Mouse (Mus musculus): Measurements from ENCODE around the gene Olfml2b. TPM values are rescaled to one million over a fixed set of nuclear protein-coding genes. Genes with fewer than 3 reads are reported as not detected.

Olfml2b gene
- polyA plus RNA-seq, 1 experiment from 2014 or later: 4.4 TPM

GRCm38 (mm10) chr1:170656518-170657227, 12.3 kb downstream of the Olfml2b start:
- ATAC-seq: no peak

DNA sequence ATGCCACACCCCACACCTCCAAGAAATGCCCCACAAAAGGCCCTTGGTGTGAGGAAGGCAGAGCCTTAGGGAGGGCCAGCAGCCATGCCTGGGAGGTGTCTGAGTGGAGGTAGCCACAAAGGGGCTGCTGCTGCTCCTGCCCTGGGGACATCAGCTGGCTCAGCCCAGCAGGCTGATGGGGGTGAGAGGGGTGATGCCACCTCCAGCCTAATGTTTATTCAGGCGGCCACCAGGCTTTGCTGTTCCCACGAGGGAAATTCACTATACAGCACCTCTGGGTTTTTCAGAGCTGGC, 12.8 kb downstream of the Olfml2b start:
- H3K27ac ChIP-seq (ENCODE audit: low read depth, low read length): no peak overlapping the region
- H3K4me1 ChIP-seq (ENCODE audit: control insufficient read depth, insufficient read depth, low read depth, low read length): no peaks in the 10 kb centered on the region; the same call in 1 of the 2 replicates
- no peak overlapping the region for H3K9ac ChIP-seq (ENCODE audit: low read depth, low read length)
- H3K4me2 ChIP-seq (ENCODE audit: low read length): no peak overlapping the region
- WGBS: 41% methylated on average over 2 of the region's 2 CpGs
- no peaks in the 10 kb centered on the region for H3K27me3 ChIP-seq (replicated peaks; ENCODE audit: control insufficient read depth, insufficient read depth, low read length)
- no peaks in the 10 kb centered on the region for H3K9me3 ChIP-seq (ENCODE audit: control insufficient read depth, low read length)
- H3K36me3 ChIP-seq (ENCODE audit: control insufficient read depth, insufficient read depth, low read length): no peaks in the 10 kb centered on the region
- no peak overlapping the region for H3K4me3 ChIP-seq (ENCODE audit: low read length)
- ATAC-seq: no peak

More at GRCm38 (mm10) chr1:170656518-170657227, 12.3 kb downstream of the Olfml2b start:
- H3K4me2 ChIP-seq (ENCODE audit: low read length): no peak overlapping the region
- no peak overlapping the region for H3K27ac ChIP-seq (ENCODE audit: low read depth, low read length)
- 72% methylated on average over 11 of the region's 11 CpGs for WGBS
- no peak overlapping the region for H3K9ac ChIP-seq (ENCODE audit: low read depth, low read length)
- H3K27me3 ChIP-seq (replicated peaks; ENCODE audit: control insufficient read depth, insufficient read depth, low read length): no peaks in the 10 kb centered on the region
- no peaks in the 10 kb centered on the region; the same call in 1 of the 2 replicates for H3K4me1 ChIP-seq (ENCODE audit: control insufficient read depth, insufficient read depth, low read depth, low read length)
- H3K4me3 ChIP-seq (ENCODE audit: low read length): no peak overlapping the region
- no peaks in the 10 kb centered on the region for H3K36me3 ChIP-seq (ENCODE audit: control insufficient read depth, insufficient read depth, low read length)
- H3K9me3 ChIP-seq (ENCODE audit: control insufficient read depth, low read length): no peaks in the 10 kb centered on the region

- 52% methylated on average over 13 of the region's 13 CpGs for WGBS
- ATAC-seq: no peak
- Histone ChIP-seq H3K4me1 (ENCODE audit: control insufficient read depth, insufficient read depth, low read depth, low read length) (no peaks in the 10 kb centered on the region; the same call in 1 of the 2 replicates), H3K36me3 (ENCODE audit: control insufficient read depth, insufficient read depth, low read length) (no peaks in the 10 kb centered on the region), H3K27me3 (replicated peaks; ENCODE audit: control insufficient read depth, insufficient read depth, low read length) (no peaks in the 10 kb centered on the region), H3K9ac (ENCODE audit: low read depth, low read length) (no peak overlapping the region), H3K9me3 (ENCODE audit: control insufficient read depth, low read length) (no peaks in the 10 kb centered on the region), H3K27ac (ENCODE audit: low read depth, low read length) (no peak overlapping the region), H3K4me2 (ENCODE audit: low read length) (no peak overlapping the region), H3K4me3 (ENCODE audit: low read length) (no peak overlapping the region)
These were observed 13.4 kb downstream of the Olfml2b start for GRCm38 (mm10) chr1:170657643-170658314.

GRCm38 (mm10) chr1:170659260-170659659, 14.9 kb downstream of the Olfml2b start:
- Histone ChIP-seq H3K4me2 (ENCODE audit: low read length) (no peak overlapping the region), H3K4me3 (ENCODE audit: low read length) (no peak overlapping the region), H3K9ac (ENCODE audit: low read depth, low read length) (no peak overlapping the region), H3K27me3 (replicated peaks; ENCODE audit: control insufficient read depth, insufficient read depth, low read length) (no peaks in the 10 kb centered on the region), H3K36me3 (ENCODE audit: control insufficient read depth, insufficient read depth, low read length) (no peaks in the 10 kb centered on the region), H3K27ac (ENCODE audit: low read depth, low read length) (no peak overlapping the region), H3K4me1 (ENCODE audit: control insufficient read depth, insufficient read depth, low read depth, low read length) (no peaks in the 10 kb centered on the region; the same call in 1 of the 2 replicates), H3K9me3 (ENCODE audit: control insufficient read depth, low read length) (no peaks in the 10 kb centered on the region)
- 68% methylated on average over 13 of the region's 13 CpGs for WGBS
- no peak for ATAC-seq

DNA sequence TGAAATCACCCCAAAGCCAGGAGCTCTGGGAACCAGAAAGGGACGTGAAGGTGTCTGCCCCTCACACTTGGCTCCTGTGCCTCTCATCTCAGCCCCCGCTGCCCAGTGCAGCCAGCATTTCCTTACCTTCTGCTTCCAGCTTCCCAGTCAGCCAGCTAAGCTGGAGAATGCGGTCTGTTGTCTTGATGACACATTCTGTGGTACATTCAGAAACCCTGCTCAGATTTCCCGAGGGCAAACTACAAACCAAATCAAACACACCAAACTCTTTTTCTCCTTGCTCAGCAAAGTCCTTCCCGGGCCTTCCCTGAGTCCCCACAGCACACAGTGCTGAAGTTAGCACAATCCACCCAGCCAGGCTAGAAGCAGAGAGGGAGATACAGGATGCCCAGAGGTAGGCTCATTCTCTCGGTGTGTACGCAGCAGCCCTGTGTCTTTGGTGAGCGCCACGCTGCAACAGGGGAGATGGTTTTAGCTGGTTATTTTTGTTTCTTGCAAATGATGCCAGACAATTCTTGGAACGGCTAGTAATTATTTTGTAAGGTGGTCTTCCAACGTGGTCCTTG, 20.4 kb downstream of the Olfml2b start:
- 70% methylated on average over 11 of the region's 11 CpGs for WGBS
- Histone ChIP-seq H3K4me1 (ENCODE audit: control insufficient read depth, insufficient read depth, low read depth, low read length) (0 out of 2 replicates have a peak, but pooled peaks cover 3% of the 10 kb centered on the region), H3K9ac (ENCODE audit: low read depth, low read length) (no peak overlapping the region; the same call in 1 of the 2 replicates), H3K4me3 (ENCODE audit: low read length) (no peak overlapping the region), H3K27ac (ENCODE audit: low read depth, low read length) (peak overlapping the region; percentile 21; the same call in 1 of the 2 replicates), H3K27me3 (replicated peaks; ENCODE audit: control insufficient read depth, insufficient read depth, low read length) (no peaks in the 10 kb centered on the region), H3K36me3 (ENCODE audit: control insufficient read depth, insufficient read depth, low read length) (no peaks in the 10 kb centered on the region; the same call in 1 of the 2 replicates), H3K9me3 (ENCODE audit: control insufficient read depth, low read length) (no peaks in the 10 kb centered on the region), H3K4me2 (ENCODE audit: low read length) (no peak overlapping the region)
- ATAC-seq: 0 out of 2 replicates have a peak, but pooled peaks have one; percentile 64

- Histone ChIP-seq H3K4me2 (ENCODE audit: low read length) (no peak overlapping the region), H3K4me1 (ENCODE audit: control insufficient read depth, insufficient read depth, low read depth, low read length) (0 out of 2 replicates have a peak, but pooled peaks cover 3% of the 10 kb centered on the region), H3K36me3 (ENCODE audit: control insufficient read depth, insufficient read depth, low read length) (no peaks in the 10 kb centered on the region; the same call in 1 of the 2 replicates), H3K9ac (ENCODE audit: low read depth, low read length) (no peak overlapping the region), H3K27ac (ENCODE audit: low read depth, low read length) (no peak overlapping the region), H3K9me3 (ENCODE audit: control insufficient read depth, low read length) (no peaks in the 10 kb centered on the region), H3K27me3 (replicated peaks; ENCODE audit: control insufficient read depth, insufficient read depth, low read length) (no peaks in the 10 kb centered on the region), H3K4me3 (ENCODE audit: low read length) (no peak overlapping the region)
- WGBS: 57% methylated on average over 7 of the region's 7 CpGs
- ATAC-seq: peak; percentile 65
These were observed 20.9 kb downstream of the Olfml2b start for GRCm38 (mm10) chr1:170665200-170665599.

DNA sequence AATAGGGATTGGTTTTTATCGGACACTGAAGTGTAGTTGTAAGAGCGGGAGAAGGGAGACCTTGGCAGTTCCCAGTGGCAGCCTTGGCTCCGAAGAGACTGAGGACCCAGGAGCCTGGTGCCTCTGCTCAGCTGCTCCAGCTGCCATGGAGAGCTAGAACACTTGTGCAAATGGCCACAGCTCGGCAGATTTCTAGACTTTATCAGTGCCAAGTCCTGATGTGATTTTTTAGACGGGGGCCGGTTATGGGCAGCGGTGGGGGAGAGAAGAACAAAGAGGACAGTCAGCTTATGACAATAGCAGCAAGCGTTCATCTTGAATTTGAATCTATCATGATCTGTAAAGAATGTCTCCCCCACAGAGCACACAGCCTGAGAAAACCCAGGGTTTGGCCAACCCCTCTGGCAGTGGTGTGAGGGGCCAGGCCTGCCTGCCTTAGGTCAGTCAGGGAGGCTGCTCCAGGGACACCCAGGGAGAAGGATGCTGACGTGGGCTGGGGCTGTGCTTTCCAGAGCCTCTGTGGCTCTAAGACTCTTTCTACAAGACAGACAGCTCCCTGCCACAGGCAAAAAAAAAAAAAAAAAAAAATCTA, 29.9 kb downstream of the Olfml2b start:
- Histone ChIP-seq H3K27me3 (replicated peaks; ENCODE audit: control insufficient read depth, insufficient read depth, low read length) (no peaks in the 10 kb centered on the region), H3K36me3 (ENCODE audit: control insufficient read depth, insufficient read depth, low read length) (peaks cover 2% of the 10 kb centered on the region; the same call in 1 of the 2 replicates), H3K4me1 (ENCODE audit: control insufficient read depth, insufficient read depth, low read depth, low read length) (no peaks in the 10 kb centered on the region), H3K9ac (ENCODE audit: low read depth, low read length) (no peak overlapping the region), H3K9me3 (ENCODE audit: control insufficient read depth, low read length) (no peaks in the 10 kb centered on the region; the same call in 1 of the 2 replicates), H3K4me3 (ENCODE audit: low read length) (no peak overlapping the region), H3K27ac (ENCODE audit: low read depth, low read length) (no peak overlapping the region), H3K4me2 (ENCODE audit: low read length) (no peak overlapping the region)
- ATAC-seq: peak; percentile 70
- 38% methylated on average over 9 of the region's 9 CpGs for WGBS

DNA sequence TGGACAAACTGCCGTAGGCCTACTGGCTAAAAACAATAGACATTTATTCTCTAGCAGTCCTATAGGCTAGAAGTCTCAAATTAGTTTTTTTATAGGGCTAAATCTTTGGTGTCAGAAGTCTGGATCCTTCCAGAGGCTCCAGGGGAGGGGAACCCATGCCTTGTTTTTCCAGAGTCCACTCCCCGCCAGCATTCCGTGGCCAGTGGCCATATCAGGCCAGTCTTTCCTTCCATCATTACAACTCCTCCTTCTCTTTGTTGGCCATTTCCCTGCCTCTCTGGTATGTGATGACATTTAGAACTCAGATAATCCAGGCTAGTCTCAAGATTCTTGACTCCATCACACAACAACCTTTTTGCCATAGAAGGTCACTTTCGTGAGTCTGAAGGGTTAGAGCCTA, 33.3 kb downstream of the Olfml2b start:
- no peak overlapping the region for H3K27ac ChIP-seq (ENCODE audit: low read depth, low read length)
- WGBS: 96% methylated on average over 4 of the region's 4 CpGs
- H3K9ac ChIP-seq (ENCODE audit: low read depth, low read length): no peak overlapping the region
- no peak overlapping the region for H3K4me2 ChIP-seq (ENCODE audit: low read length)
- H3K9me3 ChIP-seq (ENCODE audit: control insufficient read depth, low read length): no peaks in the 10 kb centered on the region
- no peak overlapping the region for H3K4me3 ChIP-seq (ENCODE audit: low read length)
- H3K36me3 ChIP-seq (ENCODE audit: control insufficient read depth, insufficient read depth, low read length): no peaks in the 10 kb centered on the region
- no peaks in the 10 kb centered on the region for H3K4me1 ChIP-seq (ENCODE audit: control insufficient read depth, insufficient read depth, low read depth, low read length)
- no peak for ATAC-seq
- H3K27me3 ChIP-seq (replicated peaks; ENCODE audit: control insufficient read depth, insufficient read depth, low read length): no peaks in the 10 kb centered on the region

- ATAC-seq: 0 out of 2 replicates have a peak, but pooled peaks have one; percentile 11
- Histone ChIP-seq H3K27ac (ENCODE audit: low read depth, low read length) (no peak overlapping the region), H3K27me3 (replicated peaks; ENCODE audit: control insufficient read depth, insufficient read depth, low read length) (no peaks in the 10 kb centered on the region), H3K9me3 (ENCODE audit: control insufficient read depth, low read length) (no peaks in the 10 kb centered on the region), H3K36me3 (ENCODE audit: control insufficient read depth, insufficient read depth, low read length) (no peaks in the 10 kb centered on the region), H3K9ac (ENCODE audit: low read depth, low read length) (no peak overlapping the region), H3K4me3 (ENCODE audit: low read length) (no peak overlapping the region), H3K4me1 (ENCODE audit: control insufficient read depth, insufficient read depth, low read depth, low read length) (no peaks in the 10 kb centered on the region), H3K4me2 (ENCODE audit: low read length) (no peak overlapping the region)
- 59% methylated on average over 4 of the region's 4 CpGs for WGBS
These were observed 34.5 kb downstream of the Olfml2b start for GRCm38 (mm10) chr1:170678861-170679260.

Data from hindbrain, embryonic 16.5 days (tissue).